Mouse (Mus musculus): ENCODE results near the gene D5Ertd579e.

DNA sequence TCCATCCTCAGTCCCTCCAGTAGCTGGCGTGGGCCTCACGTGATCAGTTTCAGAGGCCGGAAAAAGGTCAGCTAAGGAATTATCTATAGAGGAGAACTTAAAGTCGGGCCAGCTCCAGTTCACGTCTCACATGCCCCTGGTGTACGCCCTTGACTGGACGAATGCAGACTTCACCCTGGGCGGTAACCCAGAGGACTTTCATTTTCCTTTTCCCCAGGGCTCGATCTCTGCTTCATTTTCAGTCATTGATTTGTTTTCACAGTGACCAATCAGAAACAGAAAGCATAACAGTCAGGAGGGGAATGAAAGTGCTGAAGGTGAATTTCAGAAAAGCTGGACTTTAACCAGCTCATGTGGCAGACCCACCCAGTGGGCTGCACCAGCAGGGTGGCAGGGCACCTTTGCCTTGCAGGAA lies 30.6 kb upstream of the D5Ertd579e start:
- TF ChIP-seq CTCF (conservative IDR thresholded peaks at IDR 0.05; ENCODE audit: low read length) = no peak
- TF ChIP-seq NANOG (IDR thresholded peaks at IDR 0.05; ENCODE audit: borderline replicate concordance, low read length) = no peak
- TF ChIP-seq POU5F1 (IDR thresholded peaks at IDR 0.05; ENCODE audit: borderline replicate concordance, low read length) = no peak

Measured in E14TG2a.4 (cell line).